Mouse (Mus musculus) forebrain, embryonic 11.5 days (tissue): ENCODE data around the gene Trim17. TPM values are rescaled to one million over a fixed set of nuclear protein-coding genes. Genes with fewer than 3 reads are reported as not detected.
A peak's percentile ranks its signal among the peaks of the same experiment; 100 is the strongest.

Source experiments
- ATAC-seq: fragments of 200-750 bp; cut with Nextera tagmentation; replicated peaks from 2 replicates; pipeline ENCODE4 v1.8.0; 2017; ENCODE audit warnings: moderate TSS enrichment; ENCODE audit not compliant: low FRiP score
- DNase-seq: peaks from one replicate; pipeline ENCODE4 v3.0.0-alpha.2; 2017; ENCODE audit warnings: low spot score
- H3K27ac ChIP-seq: fragments of 300-500 bp; sonication (generic); 2 replicates; pipeline ENCODE4 v1.5.1; 2014; ENCODE audit warnings: low read depth, low read length
- H3K27me3 ChIP-seq: fragments of 300-500 bp; sonication (generic); 2 replicates; pipeline ENCODE4 v1.6.1; 2014; ENCODE audit warnings: mild to moderate bottlenecking, low read length, mixed read lengths; ENCODE audit not compliant: control insufficient read depth, insufficient read depth
- H3K36me3 ChIP-seq: fragments of 300-500 bp; sonication (generic); 2 replicates; pipeline ENCODE4 v1.6.1; 2014; ENCODE audit warnings: mild to moderate bottlenecking, low read length, moderate library complexity, mixed read lengths; ENCODE audit not compliant: control insufficient read depth, insufficient read depth
- H3K4me1 ChIP-seq: fragments of 300-500 bp; sonication (generic); replicated peaks from 2 replicates; pipeline ENCODE4 v1.6.1; 2014; ENCODE audit warnings: low read length, mixed read lengths; ENCODE audit not compliant: control insufficient read depth, insufficient read depth
- H3K4me2 ChIP-seq: fragments of 300-500 bp; sonication (generic); 2 replicates; pipeline ENCODE4 v1.6.1; 2014; ENCODE audit warnings: low read depth, mild to moderate bottlenecking, low read length, moderate library complexity, mixed read lengths; ENCODE audit not compliant: severe bottlenecking
- H3K4me3 ChIP-seq: fragments of 300-500 bp; sonication (generic); 2 replicates; pipeline ENCODE4 v1.5.1; 2014; ENCODE audit warnings: low read depth, low read length
- H3K9ac ChIP-seq: fragments of 300-500 bp; sonication (generic); 2 replicates; pipeline ENCODE4 v1.6.1; 2014; ENCODE audit warnings: low read length
- H3K9me3 ChIP-seq: fragments of 300-500 bp; sonication (generic); 2 replicates; pipeline ENCODE4 v1.6.1; 2016; ENCODE audit warnings: low read length, mixed read lengths; ENCODE audit not compliant: control insufficient read depth
- WGBS: fragments of 180-500 bp; shearing (Covaris S2); extraction: QIAGEN DNeasy Blood & Tissue Kit; methylation state at CpG from one replicate; pipeline ENCODE4 v1.1.7; 2014; 5-methylcytosine and 5-hydroxymethylcytosine counted together
- polyA plus RNA-seq: library from polyadenylated mRNA; unstranded; fragments of >200 nt; fragmentation: Nextera tagmentation; extraction: Ambion mirVana; gene quantifications from 2 replicates; pipeline ENCODE4 v1.2.1, GENCODE M21; 2014

Gene Trim17
- polyA plus RNA-seq, 1 experiment from 2014 or later, result 0.75 TPM

DNA sequence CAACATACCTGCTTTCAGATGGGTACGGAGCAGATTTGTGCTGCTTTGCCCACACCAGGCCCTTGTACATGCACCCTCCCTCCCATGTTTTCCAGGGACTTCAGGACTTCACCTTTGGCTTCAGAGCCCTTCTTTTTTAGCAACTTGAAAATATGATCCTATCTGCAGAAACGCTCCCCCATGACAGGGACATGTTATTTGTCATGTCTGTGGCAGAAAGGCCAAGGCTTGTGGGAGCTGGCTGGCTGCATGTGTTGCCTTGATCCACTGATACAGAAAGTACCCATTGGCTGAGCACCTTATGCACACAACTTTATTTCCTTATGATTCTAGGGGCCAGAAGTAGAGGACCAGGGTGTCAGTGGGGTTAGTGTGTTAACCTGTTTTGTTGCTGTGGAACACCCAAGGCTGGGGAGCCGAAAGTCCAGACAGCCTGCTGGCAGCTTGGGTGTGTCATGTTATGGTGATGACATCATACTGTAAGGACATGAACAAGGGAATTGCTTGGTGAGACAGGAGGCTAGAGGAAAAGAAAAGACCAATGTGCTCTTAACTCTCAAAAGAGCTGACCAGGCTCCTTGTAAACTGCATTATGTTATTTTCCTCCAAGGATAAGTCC lies 30.9 kb downstream of the Trim17 start:
- Histone ChIP-seq H3K9me3 (no peaks in the 10 kb centered on the region), H3K4me1 (no peaks in the 10 kb centered on the region; the same call in 1 of the 2 replicates), H3K9ac (no peak overlapping the region), H3K27ac (no peak overlapping the region), H3K4me3 (no peak overlapping the region), H3K36me3 (peaks cover 2% of the 10 kb centered on the region), H3K27me3 (no peaks in the 10 kb centered on the region), H3K4me2 (no peak overlapping the region)
- no peak for ATAC-seq
- no peak for DNase-seq
- WGBS, result 92% methylated on average over 3 of the region's 3 CpGs

DNA sequence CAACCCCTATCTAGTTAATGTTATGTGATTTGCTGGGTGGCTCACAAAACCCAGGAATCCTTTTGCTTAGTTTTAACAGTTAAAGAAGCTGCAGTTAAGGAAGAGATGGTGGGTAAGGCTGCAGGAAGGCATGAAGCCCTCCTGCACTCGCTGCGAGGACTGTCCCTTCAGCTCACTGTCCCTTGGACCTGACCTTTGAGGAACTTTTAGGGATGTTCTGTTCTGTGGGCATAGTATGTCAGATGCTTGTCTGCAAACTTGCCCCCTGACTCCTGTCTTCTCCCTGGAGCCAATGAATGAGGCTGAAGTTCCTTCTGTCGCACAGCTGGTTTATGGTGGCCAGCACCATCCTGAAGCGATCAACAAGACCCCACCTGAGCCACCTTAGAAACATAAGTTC lies 34.7 kb downstream of the Trim17 start:
- Histone ChIP-seq H3K4me1 (peaks cover under 1% of the 10 kb centered on the region; the same call in 1 of the 2 replicates), H3K9me3 (no peaks in the 10 kb centered on the region), H3K27ac (no peak overlapping the region), H3K4me3 (no peak overlapping the region), H3K36me3 (peaks cover 2% of the 10 kb centered on the region), H3K4me2 (no peak overlapping the region), H3K27me3 (peaks cover 1% of the 10 kb centered on the region; the same call in 1 of the 2 replicates), H3K9ac (no peak overlapping the region)
- no peak for ATAC-seq
- WGBS, result 98% methylated on average over 4 of the region's 4 CpGs
- DNase-seq, result no peak

DNA sequence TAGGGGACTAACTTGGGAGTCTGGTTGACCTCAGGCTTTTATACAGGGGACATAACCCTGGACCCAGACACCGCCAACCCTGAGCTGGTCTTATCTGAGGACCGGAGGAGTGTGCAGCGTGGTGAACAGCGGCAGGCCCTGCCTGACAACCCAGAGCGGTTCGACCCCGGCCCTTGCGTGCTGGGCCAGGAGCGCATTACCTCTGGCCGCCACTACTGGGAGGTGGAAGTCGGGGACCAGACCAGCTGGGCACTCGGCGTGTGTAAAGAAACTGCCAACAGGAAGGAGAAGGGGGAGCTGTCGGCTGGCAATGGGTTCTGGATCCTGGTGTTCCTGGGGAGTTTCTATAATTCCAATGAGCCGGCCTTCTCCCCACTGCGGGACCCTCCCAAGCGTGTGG lies 35.7 kb downstream of the Trim17 start:
- H3K36me3 ChIP-seq, result peaks cover 2% of the 10 kb centered on the region
- peaks cover 2% of the 10 kb centered on the region; the same call in 1 of the 2 replicates for H3K4me1 ChIP-seq
- ATAC-seq (no peak), DNase-seq (no peak)
- no peak overlapping the region for H3K27ac ChIP-seq
- H3K27me3 ChIP-seq, result peaks cover 5% of the 10 kb centered on the region; the same call in 1 of the 2 replicates
- no peak overlapping the region for H3K4me3 ChIP-seq
- no peaks in the 10 kb centered on the region for H3K9me3 ChIP-seq
- H3K4me2 ChIP-seq, result no peak overlapping the region
- no peak overlapping the region for H3K9ac ChIP-seq
- 89% methylated on average over 17 of the region's 17 CpGs for WGBS

DNA sequence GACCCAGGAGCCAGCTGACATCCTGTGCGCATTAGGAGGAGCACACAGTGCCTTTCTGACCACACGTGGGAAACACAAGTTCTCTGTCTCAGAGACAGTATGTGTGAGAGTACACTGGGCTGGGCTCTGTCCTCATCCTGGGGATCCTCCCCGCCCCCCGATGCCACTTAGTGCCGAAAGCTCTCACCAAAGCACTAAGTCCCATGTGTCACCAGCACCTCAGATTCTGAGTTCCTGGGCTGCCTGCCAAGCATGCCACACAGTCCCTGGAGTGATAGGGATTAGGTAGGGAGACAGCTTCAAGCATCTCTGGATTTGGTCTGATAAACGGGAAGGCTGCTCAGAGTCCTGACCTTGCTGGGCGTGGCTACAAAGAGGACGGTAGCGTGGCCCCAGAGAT lies 36.3 kb downstream of the Trim17 start:
- DNase-seq (no peak), ATAC-seq (no peak)
- peaks cover 2% of the 10 kb centered on the region; the same call in 1 of the 2 replicates for H3K4me1 ChIP-seq
- no peak overlapping the region for H3K27ac ChIP-seq
- H3K4me3 ChIP-seq, result no peak overlapping the region
- 91% methylated on average over 9 of the region's 9 CpGs for WGBS
- no peak overlapping the region for H3K9ac ChIP-seq
- no peaks in the 10 kb centered on the region for H3K9me3 ChIP-seq
- H3K36me3 ChIP-seq, result peaks cover 2% of the 10 kb centered on the region
- H3K27me3 ChIP-seq, result peaks cover 7% of the 10 kb centered on the region; the same call in 1 of the 2 replicates
- no peak overlapping the region for H3K4me2 ChIP-seq

DNA sequence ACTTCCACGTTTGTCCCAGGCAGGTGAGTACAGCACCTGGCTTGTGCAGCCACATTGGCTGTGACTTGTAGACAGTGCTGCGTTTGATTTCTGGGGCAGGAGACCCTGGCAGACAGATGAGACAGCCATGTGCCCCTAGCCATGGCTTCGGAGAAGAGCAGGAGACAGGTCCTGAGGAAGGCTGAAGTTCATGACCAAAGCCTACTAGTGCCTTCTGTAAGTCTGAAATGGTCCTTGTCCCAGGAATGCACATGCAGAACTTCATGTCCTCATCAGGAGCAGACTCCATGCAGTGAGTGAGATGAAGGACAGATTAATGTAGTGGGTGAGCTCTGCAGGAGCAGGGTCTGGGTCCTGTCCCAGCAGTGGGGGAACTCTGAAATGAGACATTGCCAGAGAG lies 37.4 kb downstream of the Trim17 start:
- Histone ChIP-seq H3K9me3 (no peaks in the 10 kb centered on the region), H3K27me3 (peaks cover 9% of the 10 kb centered on the region; the same call in 1 of the 2 replicates), H3K9ac (no peak overlapping the region), H3K4me2 (no peak overlapping the region), H3K4me1 (peaks cover 2% of the 10 kb centered on the region; the same call in 1 of the 2 replicates), H3K4me3 (no peak overlapping the region), H3K27ac (no peak overlapping the region), H3K36me3 (no peaks in the 10 kb centered on the region; the same call in none of the 2 replicates)
- ATAC-seq (no peak), DNase-seq (no peak)
- whole genome bisulfite sequencing, result 76% methylated on average over 3 of the region's 3 CpGs

DNA sequence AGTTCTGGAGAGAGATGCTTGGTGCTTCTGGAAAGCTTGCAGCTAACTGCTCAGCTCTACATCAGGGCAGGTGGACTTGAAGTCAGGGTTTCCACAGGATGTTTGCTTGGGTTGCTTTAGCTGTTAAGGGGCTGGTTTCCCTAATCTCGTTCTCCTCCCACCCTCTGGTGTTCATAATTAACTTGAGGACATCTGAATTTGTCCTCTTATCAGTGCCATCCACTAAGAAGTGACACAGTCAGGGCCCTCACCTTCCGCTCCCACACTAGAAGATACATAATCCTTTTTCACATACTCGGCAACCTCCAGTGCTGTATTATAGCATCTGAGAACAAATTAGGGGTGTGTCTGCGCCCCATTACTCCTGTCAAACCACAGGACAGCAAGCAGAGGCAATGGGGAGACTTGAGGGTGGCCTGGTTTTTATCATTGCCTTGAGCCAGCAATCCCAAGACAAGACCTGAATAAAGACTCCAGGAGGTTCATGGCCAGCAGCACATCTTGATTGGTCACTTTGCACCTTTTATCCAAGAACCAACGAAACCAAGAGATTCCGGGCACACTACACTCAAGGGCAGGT lies 38.7 kb downstream of the Trim17 start:
- Histone ChIP-seq H3K27ac (no peak overlapping the region), H3K4me2 (no peak overlapping the region), H3K27me3 (peaks cover 9% of the 10 kb centered on the region; the same call in 1 of the 2 replicates), H3K9me3 (no peaks in the 10 kb centered on the region), H3K4me1 (peaks cover 2% of the 10 kb centered on the region; the same call in 1 of the 2 replicates), H3K9ac (no peak overlapping the region), H3K36me3 (no peaks in the 10 kb centered on the region; the same call in none of the 2 replicates), H3K4me3 (no peak overlapping the region)
- ATAC-seq (no peak), DNase-seq (no peak)
- WGBS, result 83% methylated on average over 6 of the region's 6 CpGs

DNA sequence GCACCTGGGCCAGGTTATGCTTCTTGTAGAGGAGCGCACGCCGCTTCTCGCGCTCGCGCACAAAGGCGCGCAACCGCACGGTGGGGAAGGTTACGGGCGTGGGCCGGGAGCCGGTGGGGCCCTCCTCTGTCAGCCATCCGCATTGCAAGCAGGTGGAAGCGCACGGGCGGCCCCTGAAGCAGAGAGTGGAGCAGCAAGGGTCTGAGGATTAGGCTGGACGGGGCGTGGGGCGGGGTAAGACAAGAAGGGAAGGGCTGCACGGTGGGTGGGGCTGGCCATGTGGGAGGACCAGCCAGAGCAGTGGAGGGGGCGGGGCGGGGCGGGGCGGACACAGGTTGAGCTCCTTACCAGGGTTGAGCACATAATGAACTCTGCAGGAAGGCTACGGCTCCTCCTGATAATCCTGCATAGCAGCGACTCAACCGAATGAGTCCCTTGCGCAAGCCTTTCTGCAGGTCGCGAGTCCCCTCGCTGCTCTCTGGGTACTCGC lies 39.9 kb downstream of the Trim17 start:
- H3K27me3 ChIP-seq, result peaks cover 9% of the 10 kb centered on the region; the same call in 1 of the 2 replicates

DNA sequence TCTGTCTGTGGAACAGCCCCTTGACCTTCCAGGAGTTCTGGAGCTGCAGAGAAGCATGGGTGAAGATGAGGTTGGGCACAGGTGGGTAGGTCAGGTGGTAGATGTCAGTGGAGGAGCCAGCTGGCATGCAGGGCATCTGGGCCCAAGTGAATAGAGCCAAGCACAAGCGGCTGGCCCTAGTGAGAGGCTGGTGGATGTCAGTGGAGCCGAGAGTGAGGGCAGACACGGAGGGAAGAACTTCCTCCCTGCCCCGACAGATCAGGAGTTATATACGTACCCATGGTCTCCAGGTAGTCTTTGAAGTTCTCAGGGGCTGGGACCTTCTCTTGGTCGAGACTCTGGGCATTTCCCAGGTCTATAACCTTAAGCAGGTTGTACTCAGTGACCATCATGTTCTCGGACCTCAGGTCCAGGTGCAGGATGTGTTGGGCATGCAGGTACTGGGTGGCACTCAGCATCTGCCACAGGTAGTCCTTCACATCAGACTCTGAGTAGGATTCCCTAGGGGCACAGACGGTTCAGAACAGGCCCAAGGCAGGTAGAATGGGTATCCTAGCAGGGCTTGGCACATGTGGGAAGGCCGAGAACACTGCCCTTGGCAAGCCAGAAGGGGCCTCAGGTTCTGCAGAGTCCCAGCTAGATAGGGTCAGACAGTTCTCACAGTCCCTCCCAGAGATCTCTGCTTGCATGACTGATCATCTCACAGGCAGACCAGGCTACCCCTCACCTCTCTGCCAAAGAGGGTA lies 40.7 kb downstream of the Trim17 start:
- ATAC-seq (no peak), DNase-seq (no peak)
- WGBS, result 79% methylated on average over 9 of the region's 9 CpGs
- no peak overlapping the region for H3K27ac ChIP-seq
- H3K4me2 ChIP-seq, result no peak overlapping the region
- no peaks in the 10 kb centered on the region; the same call in 1 of the 2 replicates for H3K36me3 ChIP-seq
- H3K4me1 ChIP-seq, result peaks cover 2% of the 10 kb centered on the region; the same call in 1 of the 2 replicates
- H3K9me3 ChIP-seq, result no peaks in the 10 kb centered on the region
- H3K9ac ChIP-seq, result no peak overlapping the region
- peaks cover 9% of the 10 kb centered on the region; the same call in 1 of the 2 replicates for H3K27me3 ChIP-seq
- H3K4me3 ChIP-seq, result no peak overlapping the region

More for the DNA sequence above, 39.9 kb downstream of the Trim17 start:
- no peaks in the 10 kb centered on the region; the same call in none of the 2 replicates for H3K36me3 ChIP-seq
- H3K4me3 ChIP-seq, result peak overlapping the region; percentile 27
- peaks cover 2% of the 10 kb centered on the region; the same call in 1 of the 2 replicates for H3K4me1 ChIP-seq
- no peaks in the 10 kb centered on the region for H3K9me3 ChIP-seq
- WGBS, result 2% methylated on average over 35 of the region's 35 CpGs
- DNase-seq, result peak; percentile 86
- peak overlapping the region; percentile 32; the same call in 1 of the 2 replicates for H3K9ac ChIP-seq
- no peak overlapping the region for H3K27ac ChIP-seq
- H3K4me2 ChIP-seq, result peak overlapping the region; percentile 51
- ATAC-seq, result peak; percentile 76
